Mouse (Mus musculus) effector memory CD4-positive, alpha-beta T cell, adult 5 months (primary cell): ENCODE data around the gene Gm17655. TPM values are rescaled to one million over a fixed set of nuclear protein-coding genes. Genes with fewer than 3 reads are reported as not detected.

Source experiments
- polyA plus RNA-seq: library from polyadenylated mRNA; unstranded; fragments of 100-300 nt; shearing (Covaris generic); gene quantifications from one replicate; pipeline ENCODE4 v1.2.1, GENCODE M21; 2017

Gene Gm17655
- polyA plus RNA-seq, result 5.7 TPM

GRCm38 (mm10) chr5:110072413-110072812 lies at the start of gene Gm17655:
TSS of gene Gm17655 (minus strand) at chr5:110072513.

GRCm38 (mm10) chr5:110109991-110110441 lies 37.7 kb upstream of the Gm17655 start, which contains the start of gene Zfp605:
TSS of gene Zfp605 (plus strand) at chr5:110110092.

GRCm38 (mm10) chr5:110107581-110108304 lies 35.4 kb upstream of the Gm17655 start, which contains the start of gene Gtpbp6:
TSS of gene Gtpbp6 (minus strand) at chr5:110108197.

GRCm38 (mm10) chr5:110099656-110100580 lies 27.6 kb upstream of the Gm17655 start, which contains the start of gene Plcxd1:
TSS of gene Plcxd1 (plus strand) at chr5:110099969.

GRCm38 (mm10) chr5:110094030-110094846 lies 21.9 kb upstream of the Gm17655 start, which contains the start of gene Gm35315:
TSS of gene Gm35315 (minus strand) at chr5:110094420.

Other genes with a start within 250 kb of the Gm17655 start
- gene Gm15446, start 149.1 kb downstream of the Gm17655 start, polyA plus RNA-seq, result 11.3 TPM
- 15.0 TPM for gene Zfp932, start 76.0 kb downstream of the Gm17655 start, polyA plus RNA-seq
- 0.67 TPM for gene Gm35315, start 21.9 kb upstream of the Gm17655 start, polyA plus RNA-seq
- gene Plcxd1, start 27.5 kb upstream of the Gm17655 start, polyA plus RNA-seq, result 2.4 TPM
- gene Gtpbp6, start 35.7 kb upstream of the Gm17655 start, polyA plus RNA-seq, result 60.4 TPM
- 2.3 TPM for gene Zfp605, start 37.6 kb upstream of the Gm17655 start, polyA plus RNA-seq
- gene Chfr, start 63.3 kb upstream of the Gm17655 start, polyA plus RNA-seq, result 52.6 TPM
- 32.7 TPM for gene Golga3, start 104.2 kb upstream of the Gm17655 start, polyA plus RNA-seq
- gene Ankle2, start 158.5 kb upstream of the Gm17655 start, polyA plus RNA-seq, result 42.4 TPM
- gene Pgam5, start 197.4 kb upstream of the Gm17655 start, polyA plus RNA-seq, result 47.5 TPM
- 2.6 TPM for gene Pxmp2, start 213.7 kb upstream of the Gm17655 start, polyA plus RNA-seq
- gene Pole, start 213.8 kb upstream of the Gm17655 start, polyA plus RNA-seq, result 3.4 TPM